Mouse (Mus musculus): ENCODE measurements at regions not wholly inside any gene's neighbourhood (a gene's known extent, or its start where the extent isn't known, plus 50 kb on each side); places are given as distances from the start of the nearest gene placed in this dataset.

DNA sequence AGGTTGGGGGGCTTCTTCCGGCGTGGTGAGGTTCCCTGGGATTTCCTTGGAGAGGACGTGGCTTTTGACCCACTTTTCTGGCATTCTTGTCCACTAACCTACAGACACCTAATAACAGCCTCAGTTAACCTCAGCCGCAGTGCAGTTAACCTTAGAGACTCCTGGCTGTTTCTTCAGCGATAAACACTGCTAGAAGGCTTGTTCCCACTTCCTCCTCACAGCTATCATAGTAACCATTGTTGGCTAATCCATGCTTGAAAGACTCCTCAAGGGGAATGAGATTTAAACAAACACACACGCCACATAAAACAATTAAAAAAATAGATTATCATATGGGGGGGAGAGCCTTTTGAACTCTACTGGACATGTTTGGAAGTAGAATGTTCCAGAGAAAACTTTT lies 58.0 kb upstream of the Enpp6 start:
- Histone ChIP-seq H3K27ac (ENCODE audit: insufficient read depth, low read depth, low read length) (no peak overlapping the region), H3K4me1 (ENCODE audit: control insufficient read depth, insufficient read depth, low read length) (peaks cover 50% of the 10 kb centered on the region), H3K4me3 (ENCODE audit: insufficient read depth, low read length) (no peak overlapping the region)
- TF ChIP-seq POLR2A (IDR thresholded peaks at IDR 0.05; ENCODE audit: borderline replicate concordance, low read depth, low read length) (no peak), CTCF (IDR thresholded peaks at IDR 0.05; ENCODE audit: low read depth, low read length) (no peak)

- Histone ChIP-seq H3K27ac (ENCODE audit: insufficient read depth, low read depth, low read length) (no peak overlapping the region), H3K4me3 (ENCODE audit: insufficient read depth, low read length) (no peak overlapping the region), H3K4me1 (ENCODE audit: control insufficient read depth, insufficient read depth, low read length) (peaks cover 51% of the 10 kb centered on the region)
- TF ChIP-seq CTCF (IDR thresholded peaks at IDR 0.05; ENCODE audit: low read depth, low read length) (no peak), POLR2A (IDR thresholded peaks at IDR 0.05; ENCODE audit: borderline replicate concordance, low read depth, low read length) (no peak)
Measured at GRCm38 (mm10) chr8:46929678-46930077, 57.0 kb upstream of the Enpp6 start.

- no peak for TF ChIP-seq CTCF (IDR thresholded peaks at IDR 0.05; ENCODE audit: low read depth, low read length)
- TF ChIP-seq POLR2A (IDR thresholded peaks at IDR 0.05; ENCODE audit: borderline replicate concordance, low read depth, low read length), result no peak
- no peak overlapping the region for H3K4me3 ChIP-seq (ENCODE audit: insufficient read depth, low read length)
- H3K4me1 ChIP-seq (ENCODE audit: control insufficient read depth, insufficient read depth, low read length), result peaks cover 64% of the 10 kb centered on the region
- H3K27ac ChIP-seq (ENCODE audit: insufficient read depth, low read depth, low read length), result peak overlapping the region; percentile 93
Measured at GRCm38 (mm10) chr8:46931267-46931666, 55.4 kb upstream of the Enpp6 start.

- TF ChIP-seq POLR2A (IDR thresholded peaks at IDR 0.05; ENCODE audit: borderline replicate concordance, low read depth, low read length), result no peak
- no peak overlapping the region for H3K4me3 ChIP-seq (ENCODE audit: insufficient read depth, low read length)
- peak overlapping the region; percentile 98 for H3K27ac ChIP-seq (ENCODE audit: insufficient read depth, low read depth, low read length)
- H3K4me1 ChIP-seq (ENCODE audit: control insufficient read depth, insufficient read depth, low read length), result peaks cover 54% of the 10 kb centered on the region
Measured at GRCm38 (mm10) chr8:46933256-46933655, 53.4 kb upstream of the Enpp6 start.

GRCm38 (mm10) chr8:46934254-46934653 lies 52.4 kb upstream of the Enpp6 start:
- Histone ChIP-seq H3K4me3 (ENCODE audit: insufficient read depth, low read length) (peak overlapping the region; percentile 53), H3K27ac (ENCODE audit: insufficient read depth, low read depth, low read length) (peak overlapping the region; percentile 98)
- no peak for TF ChIP-seq CTCF (IDR thresholded peaks at IDR 0.05; ENCODE audit: low read depth, low read length)
- no peak for TF ChIP-seq POLR2A (IDR thresholded peaks at IDR 0.05; ENCODE audit: borderline replicate concordance, low read depth, low read length)

GRCm38 (mm10) chr8:46934898-46935297 lies 51.8 kb upstream of the Enpp6 start:
- H3K4me1 ChIP-seq (ENCODE audit: control insufficient read depth, insufficient read depth, low read length), result peaks cover 41% of the 10 kb centered on the region
- H3K27ac ChIP-seq (ENCODE audit: insufficient read depth, low read depth, low read length), result peak overlapping the region; percentile 98
- TF ChIP-seq POLR2A (IDR thresholded peaks at IDR 0.05; ENCODE audit: borderline replicate concordance, low read depth, low read length) (no peak), CTCF (IDR thresholded peaks at IDR 0.05; ENCODE audit: low read depth, low read length) (peak; percentile 75)
- H3K4me3 ChIP-seq (ENCODE audit: insufficient read depth, low read length), result peak overlapping the region; percentile 53

More at GRCm38 (mm10) chr8:46934254-46934653, 52.4 kb upstream of the Enpp6 start:
- peaks cover 46% of the 10 kb centered on the region for H3K4me1 ChIP-seq (ENCODE audit: control insufficient read depth, insufficient read depth, low read length)

GRCm38 (mm10) chr8:46936039-46936438 lies 50.6 kb upstream of the Enpp6 start:
- H3K27ac ChIP-seq (ENCODE audit: insufficient read depth, low read depth, low read length), result no peak overlapping the region
- H3K4me1 ChIP-seq (ENCODE audit: control insufficient read depth, insufficient read depth, low read length), result peaks cover 36% of the 10 kb centered on the region
- TF ChIP-seq CTCF (IDR thresholded peaks at IDR 0.05; ENCODE audit: low read depth, low read length) (no peak; the same call in 1 of the 2 replicates), POLR2A (IDR thresholded peaks at IDR 0.05; ENCODE audit: borderline replicate concordance, low read depth, low read length) (no peak)
- H3K4me3 ChIP-seq (ENCODE audit: insufficient read depth, low read length), result no peak overlapping the region
